Mouse (Mus musculus): ENCODE measurements at regions not wholly inside any gene's neighbourhood (a gene's known extent, or its start where the extent isn't known, plus 50 kb on each side); places are given as distances from the start of the nearest gene placed in this dataset.

DNA sequence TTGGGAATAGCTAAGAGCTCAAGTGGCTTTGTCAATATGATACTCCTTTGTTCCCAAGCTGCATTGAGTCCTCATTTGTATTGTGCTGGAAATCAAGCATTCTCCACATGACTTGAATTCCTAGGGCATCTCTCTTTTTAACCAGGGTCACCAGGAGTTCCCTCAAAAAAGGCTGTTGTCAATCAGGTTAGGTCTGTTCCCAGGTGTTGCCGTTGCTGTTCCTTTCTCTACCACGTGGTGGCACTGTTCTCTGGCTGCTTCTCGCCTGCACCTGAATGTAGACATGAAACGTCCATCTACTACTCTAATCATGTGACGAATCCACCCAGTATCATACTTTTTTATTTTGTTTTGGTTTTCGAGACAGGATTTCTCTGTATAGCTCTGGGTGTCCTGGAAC, 118.3 kb downstream of the S1pr1 start:
- DNase-seq = peak; percentile 83

DNA sequence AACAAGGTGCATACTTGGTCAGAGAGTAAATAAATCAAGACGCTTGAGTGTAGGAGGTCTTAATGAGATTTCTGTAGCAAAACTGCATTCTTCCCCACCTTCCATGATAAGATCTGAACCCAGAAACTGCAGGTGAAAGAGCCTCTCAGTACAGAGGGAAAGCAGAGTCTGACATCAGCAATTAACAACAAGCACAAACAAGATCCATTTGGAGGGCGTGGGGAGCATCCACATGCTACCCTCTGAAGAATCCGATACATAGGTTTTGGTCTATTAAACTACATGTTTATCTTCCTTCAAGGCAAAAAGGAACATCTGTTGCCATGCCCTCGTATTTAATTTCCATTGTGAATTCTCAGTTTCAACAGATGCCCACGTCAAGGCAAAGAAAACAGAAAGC, 124.2 kb downstream of the S1pr1 start:
- no peak for DNase-seq

DNA sequence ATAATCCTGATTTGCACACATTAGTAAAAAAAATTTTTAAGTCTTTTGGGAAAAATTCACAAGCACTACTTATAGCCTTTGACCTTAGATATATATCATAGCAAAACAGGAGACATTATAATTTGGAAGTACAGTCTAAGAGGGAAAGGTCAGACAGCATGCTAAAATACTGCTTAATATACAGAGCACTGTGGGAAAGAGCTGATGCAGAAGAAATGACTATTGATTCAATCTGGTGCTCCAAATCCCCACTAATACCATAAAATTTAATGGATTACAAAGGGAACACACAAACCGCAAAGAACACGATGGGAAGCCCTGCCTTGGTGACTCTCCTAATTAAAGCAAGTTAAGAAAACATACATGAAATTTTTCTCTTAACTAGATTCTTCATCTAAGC, 126.3 kb downstream of the S1pr1 start:
- DNase-seq = no peak

DNA sequence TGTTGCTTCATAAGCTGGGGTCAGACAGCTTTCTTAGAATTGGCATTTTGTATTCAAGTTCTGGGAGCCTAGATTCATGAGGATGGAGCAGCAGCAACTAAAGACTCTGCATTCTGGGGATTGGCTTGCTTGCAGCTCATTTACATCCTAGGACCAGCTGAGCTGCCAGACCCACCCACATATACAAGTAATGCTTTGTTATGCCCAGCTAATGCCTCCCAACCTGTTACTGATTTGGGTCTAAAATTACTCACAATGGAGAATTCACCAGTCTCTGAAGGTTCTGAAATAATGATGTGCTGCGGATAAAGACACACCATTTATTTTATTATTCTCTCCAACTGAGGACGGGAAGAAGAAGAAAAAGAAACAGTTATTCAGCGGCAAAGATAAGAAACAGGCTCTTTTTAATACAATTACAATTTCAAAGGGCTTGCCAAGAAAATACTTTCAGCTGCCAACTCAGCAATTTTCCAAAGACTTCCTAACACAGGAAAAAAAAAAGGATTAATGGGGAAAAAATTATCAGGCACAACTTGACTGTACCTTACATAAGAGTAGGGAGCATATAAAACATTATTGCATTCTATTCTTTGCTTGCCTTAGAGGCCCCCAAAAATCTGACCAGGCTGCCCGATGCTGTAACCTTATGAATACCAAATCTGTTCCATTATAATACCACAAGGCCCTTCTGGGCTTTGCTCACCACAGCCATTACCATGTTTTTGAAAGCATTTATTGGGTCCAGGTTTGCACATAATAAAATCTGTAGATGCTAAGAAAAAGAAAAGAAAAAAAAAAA, 134.5 kb downstream of the S1pr1 start:
- DNase-seq = no peak

DNA sequence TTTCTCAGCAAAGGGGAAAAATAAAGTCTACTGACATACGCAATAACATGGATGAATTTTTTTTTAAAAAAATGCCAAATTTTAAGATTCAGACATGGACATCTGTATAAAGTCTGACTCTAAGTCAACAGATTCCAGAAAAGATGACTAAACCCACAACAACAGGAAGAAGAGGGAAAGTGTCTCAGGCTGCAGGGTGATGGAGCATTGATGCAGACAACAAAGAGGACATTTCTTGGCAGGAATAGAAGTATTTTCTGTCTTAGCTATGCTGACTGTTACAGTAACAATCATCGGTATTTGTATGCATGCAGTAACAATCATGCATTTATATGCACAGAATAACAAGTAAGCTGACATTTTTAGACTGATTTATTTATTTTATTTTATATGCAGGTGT, 139.5 kb downstream of the S1pr1 start:
- no peak for DNase-seq

DNA sequence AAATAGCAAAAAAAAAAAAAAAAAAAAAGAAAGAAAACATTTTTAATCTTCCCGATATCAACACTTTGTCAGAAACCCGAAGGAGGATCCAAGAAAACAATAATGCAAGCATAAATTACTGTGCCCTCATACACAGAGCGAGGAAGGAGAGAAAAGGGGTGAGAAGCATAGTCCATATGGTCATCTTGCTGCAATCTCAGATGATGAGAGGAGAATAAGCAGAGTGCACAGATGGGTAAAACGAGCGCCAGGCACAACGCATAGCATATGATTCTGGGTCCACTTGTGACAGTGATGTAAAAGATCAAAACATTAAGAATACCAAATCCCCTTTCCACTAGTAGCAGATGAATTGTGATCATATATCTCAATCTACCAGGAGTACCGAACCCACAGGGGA, 152.1 kb downstream of the S1pr1 start:
- no peak for DNase-seq

DNA sequence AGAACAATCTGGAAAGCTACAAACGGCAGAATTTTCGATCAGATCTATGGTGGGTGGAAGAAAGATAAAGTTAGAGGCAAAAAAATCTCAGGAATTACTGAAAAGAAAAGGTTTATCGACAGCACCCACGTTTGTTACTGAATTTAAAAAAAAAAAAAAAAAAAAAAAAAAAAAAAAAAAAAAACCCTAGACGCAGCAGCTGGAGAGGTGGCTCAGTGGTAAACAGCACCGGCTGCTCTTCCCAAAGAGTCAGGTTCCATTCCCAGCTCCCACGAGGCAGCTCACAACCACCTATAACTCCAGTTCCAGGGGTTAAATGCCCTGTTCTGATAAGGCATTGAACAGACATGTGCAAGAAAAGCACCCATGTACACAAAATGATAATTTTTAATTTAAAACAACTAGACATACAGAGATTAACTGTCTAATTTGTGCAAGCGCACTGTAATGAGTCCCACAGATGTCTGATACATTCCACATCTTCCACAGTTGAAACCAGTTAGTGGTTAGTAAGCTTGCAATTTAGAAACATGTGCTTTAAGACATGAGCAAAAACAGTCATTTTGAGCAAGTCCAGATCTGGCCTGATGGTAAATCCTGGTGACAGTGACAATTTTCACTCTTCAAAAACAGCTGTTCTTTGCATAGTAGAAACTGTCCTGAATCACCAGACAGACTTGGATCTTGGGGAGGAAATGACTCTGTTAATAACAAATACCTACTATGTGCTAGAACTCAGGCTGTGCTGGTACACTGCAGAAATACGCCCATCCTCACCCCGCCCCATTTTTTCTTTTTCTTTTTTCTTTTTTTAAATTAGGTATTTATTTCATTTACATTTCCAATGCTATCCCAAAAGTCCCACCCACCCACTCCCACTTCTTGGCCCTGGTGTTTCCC, 159.8 kb downstream of the S1pr1 start:
- DNase-seq = no peak

DNA sequence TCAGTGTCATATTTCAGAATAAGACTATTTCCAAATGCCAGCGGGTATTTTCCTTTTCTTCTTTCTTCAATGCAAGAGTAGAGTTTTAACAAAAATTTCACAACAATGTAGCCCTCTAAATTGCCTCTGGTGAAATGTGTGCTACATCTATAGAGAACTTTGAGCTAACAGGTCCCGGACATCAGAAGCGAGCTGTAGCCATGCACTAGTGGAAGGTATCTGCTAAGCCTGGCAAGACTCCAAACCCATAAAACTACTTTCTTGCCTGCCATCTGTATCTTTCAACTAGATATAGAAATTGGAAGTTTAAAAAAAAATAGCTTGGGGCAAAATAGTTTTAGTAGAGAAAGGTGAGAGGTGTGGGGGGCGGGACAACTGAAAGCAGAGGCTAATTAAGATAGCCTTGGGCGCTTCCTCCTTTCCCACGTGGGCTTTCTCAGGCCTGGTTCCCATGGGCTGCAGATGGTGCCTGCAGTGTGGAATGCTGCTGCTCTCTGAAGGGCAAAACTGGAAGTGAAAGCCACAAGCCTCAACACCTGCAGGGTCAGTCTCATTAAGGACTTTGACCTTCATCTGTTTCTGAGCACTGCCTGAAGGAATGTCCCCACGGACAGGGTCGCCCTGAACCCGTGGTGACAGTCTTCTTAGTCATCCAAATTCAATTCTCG, 160.9 kb downstream of the S1pr1 start:
- peak; percentile 5 for DNase-seq

DNA sequence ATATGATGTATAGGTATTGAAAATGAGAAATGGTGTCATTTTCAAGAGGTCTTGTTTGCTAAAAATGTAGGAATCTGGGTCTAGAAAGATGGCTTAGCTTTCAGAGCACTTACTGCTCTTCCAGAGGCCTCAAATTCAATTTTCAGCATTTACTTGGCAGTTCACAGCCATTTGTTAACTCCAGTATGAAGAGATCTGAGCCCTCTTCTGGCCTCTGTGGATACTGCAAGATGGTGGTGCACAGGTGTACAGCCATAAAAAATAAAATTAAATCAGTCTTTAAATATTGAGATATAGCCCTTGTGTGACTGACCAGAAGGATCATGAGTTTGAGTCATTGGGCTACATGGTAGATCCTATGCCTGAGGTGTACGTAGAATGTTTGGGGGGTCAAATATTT, 173.1 kb downstream of the S1pr1 start:
- DNase-seq = peak; percentile 36

DNA sequence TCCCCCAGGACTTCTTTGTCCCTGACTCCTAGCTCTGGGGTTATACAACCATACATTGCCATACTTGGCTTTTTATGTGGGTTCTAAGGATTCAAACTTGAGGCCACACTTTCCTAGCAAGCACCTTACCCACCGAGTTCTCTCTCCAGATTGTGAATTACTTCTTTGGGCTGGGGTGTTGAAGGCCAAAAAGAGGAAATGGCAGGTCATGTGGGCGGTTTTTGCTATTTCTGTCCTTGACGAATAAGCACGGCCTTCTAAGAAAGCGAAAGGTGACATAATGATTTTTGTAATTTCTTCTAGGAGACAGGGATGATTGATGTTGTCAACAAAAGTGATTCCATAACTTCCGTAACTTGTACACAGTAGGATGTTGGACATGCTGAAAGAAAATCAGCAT, 176.5 kb downstream of the S1pr1 start:
- DNase-seq = no peak

DNA sequence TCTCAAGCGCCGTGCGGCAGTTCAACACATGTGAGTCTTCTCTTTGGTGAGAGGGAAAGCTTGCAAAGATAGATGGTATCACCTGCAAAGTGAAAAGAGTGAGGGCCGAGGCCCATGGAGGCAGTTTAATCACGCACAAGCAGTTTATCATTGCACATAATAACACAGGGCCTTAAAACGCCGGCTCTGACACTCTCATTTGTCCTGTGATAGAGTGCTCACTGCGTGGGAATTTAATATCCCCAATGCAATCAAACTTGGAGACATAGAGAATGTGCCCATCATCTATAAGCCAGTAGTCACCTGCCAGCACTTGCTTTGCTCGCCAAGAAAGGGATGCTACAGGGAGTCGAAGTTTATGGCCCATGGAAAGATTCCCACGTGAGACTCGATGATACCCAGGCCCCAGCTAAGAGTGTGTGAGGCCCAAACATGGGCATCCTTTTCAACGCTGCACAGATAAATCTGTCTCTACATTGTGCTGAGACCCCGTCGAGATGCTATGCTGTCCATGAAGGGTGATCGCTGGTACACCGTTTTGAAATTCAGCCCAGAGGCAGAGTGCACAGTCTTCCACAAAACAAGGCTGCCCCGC, 182.6 kb downstream of the S1pr1 start:
- no peak for DNase-seq

DNA sequence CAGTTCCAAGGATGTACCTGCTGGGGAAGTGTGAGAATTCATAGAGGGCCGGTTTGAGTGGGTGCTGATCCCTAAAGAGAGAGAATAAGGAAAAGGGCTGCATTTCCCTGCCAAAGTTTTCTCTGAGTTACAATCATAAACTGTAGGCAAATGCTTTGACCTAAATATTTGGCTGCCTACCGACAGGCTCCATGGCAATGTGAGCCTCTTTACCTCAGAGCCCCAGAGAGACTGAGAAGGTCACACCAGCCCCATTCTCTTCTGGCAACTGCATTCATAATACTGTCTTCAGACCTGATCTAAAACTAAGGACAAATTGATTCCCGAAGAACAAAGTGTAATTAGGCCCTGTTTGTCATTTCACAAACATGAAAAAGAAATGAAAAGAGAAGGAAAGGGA, 184.4 kb downstream of the S1pr1 start:
- no peak for DNase-seq

DNA sequence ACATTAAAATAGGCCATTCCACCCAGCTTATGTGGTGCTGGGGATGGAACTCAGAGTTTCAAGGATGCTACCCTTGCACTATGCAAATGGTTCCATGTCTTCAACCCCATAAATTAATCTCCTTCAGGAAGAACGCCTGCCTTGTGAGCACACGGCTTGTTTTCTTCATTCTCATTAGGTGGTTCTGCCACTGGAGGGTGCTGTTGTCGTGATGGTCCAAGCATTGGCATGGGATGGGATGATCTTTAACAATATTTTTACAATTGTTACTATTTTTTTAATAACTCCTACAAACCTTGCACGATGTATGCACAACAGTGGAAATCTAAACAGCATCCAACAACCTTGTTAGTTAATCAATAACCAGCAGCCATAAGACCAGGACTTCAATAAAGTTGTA, 185.0 kb downstream of the S1pr1 start:
- peak; percentile 43 for DNase-seq

DNA sequence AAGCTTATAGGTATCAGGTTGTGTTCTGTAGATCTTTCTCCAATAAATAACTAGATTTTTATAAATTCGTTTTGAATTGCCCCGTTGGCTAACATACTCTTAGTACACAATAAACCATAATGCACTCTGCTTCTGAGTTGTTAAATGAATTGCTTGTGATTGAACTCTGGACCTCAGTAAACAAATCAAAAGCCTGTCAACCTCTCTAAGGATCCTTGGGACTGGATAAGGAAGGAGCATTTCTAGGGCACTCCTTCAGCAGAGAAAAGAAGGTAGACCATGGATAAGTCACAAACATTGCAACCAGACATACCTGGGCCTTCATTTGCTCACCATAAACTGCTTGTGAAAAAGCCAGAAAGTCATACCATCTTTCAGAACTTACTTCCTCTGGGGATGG, 191.4 kb downstream of the S1pr1 start:
- no peak for DNase-seq

DNA sequence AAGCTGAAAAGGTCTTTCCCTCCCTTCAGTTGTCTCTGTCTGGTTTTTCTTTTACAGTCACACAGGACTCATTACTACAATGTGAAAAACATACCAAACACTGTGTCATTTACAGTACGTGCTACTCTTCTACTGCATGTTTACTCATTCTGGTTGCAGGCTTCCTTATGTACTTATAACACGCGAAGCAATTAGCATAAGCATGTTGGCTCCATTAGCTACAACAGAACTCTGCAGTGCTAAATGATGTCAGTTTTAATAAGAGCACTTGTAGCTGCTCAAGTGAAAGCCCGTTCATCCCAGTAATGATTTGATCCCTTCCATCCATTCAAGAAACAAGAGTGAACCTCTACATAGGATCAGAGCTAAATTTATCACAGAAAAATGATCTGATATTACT, 199.2 kb downstream of the S1pr1 start:
- no peak for DNase-seq

DNA sequence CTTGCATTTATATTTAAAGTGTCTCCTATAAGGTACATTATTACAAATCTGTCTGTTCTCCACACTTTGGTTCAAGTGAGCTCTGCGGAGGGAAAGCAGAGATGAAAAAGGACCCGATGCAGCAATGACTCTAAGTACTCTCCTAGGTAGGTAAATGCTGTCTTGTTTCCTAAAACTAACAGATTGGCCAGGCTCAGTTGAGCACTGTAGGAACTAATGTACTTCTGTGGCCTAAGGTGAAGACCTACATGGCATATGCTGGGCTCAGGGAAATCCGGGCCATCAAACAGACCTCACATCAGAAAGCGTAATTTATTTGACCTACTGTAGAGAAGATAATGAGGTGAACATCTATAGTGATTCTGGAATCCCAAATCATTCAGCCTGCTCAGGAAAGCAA, 205.2 kb downstream of the S1pr1 start:
- DNase-seq = no peak

DNA sequence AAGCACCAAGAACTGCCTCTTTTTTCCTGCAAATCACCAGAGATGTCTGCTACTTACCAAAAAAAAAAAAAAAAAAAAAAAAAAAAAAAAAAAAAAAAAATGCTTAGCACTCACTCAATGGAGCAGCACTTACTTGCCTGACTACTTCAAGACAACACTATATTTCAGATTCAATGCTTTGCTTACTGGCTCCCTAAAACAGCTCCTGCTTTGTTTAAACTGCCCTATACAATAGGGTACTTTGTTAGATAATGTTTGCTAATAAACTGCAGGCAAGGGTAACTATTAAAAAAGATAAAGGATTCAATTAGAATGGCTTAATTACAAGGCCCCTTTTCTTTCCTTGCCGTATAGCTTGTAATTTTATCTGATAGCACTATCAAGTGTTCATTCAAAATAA, 217.5 kb downstream of the S1pr1 start:
- no peak for DNase-seq

DNA sequence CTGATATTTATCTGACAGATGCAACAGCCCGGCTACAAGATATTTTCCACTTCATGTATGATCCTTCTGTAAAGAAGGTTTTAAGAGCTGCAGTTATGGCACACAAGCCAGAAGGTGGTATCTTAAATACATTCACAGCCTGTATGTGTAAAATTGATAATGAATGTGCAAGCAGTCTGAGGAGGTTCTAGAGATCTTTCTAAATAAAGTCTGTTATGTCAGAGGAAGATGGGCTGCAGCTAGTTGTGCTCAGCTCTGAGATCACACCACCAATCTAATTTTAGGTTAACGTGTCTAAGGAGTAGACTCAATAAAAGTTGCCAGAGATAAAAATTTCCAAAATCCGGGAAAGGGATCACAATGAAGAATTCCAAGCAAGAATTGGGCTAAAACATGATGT, 218.8 kb downstream of the S1pr1 start:
- no peak for DNase-seq

DNA sequence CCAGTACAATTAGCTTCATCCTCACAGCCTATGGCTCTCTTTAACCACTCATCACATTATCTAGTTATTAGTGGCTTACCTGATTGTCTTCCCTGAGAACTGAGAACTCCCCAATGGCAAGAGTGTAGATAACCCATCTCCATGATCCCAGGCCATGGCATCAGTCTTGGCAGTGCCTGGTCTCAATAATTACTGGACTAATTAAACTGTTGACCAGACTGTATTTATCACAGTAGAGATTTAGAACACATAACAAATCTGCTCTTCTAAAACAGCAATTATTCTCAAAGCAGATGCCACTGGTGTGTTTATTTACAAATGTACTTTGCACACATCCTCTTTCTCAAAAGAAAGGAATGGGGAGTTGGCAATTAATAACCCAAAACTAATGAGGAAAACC, 219.2 kb downstream of the S1pr1 start:
- DNase-seq = no peak

DNA sequence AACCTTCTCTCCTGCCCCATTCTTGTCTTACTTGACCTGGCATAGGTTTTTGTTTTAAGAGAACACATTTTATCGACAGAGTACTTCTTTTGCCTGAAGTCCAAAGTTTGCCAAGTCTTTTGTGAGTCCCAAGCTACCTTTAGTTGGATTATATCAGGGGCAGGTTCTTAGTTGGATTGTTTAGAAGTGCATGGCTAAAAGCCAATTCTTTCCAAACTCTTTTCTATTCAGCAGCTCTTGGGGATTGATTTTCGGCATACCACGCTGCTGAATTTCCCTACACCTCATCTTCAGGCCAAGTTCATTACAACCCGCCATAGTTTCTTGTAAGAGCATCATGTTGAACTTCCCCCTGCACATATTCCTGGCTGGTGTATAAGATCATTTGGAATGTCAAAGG, 245.9 kb downstream of the S1pr1 start:
- DNase-seq = no peak

DNA sequence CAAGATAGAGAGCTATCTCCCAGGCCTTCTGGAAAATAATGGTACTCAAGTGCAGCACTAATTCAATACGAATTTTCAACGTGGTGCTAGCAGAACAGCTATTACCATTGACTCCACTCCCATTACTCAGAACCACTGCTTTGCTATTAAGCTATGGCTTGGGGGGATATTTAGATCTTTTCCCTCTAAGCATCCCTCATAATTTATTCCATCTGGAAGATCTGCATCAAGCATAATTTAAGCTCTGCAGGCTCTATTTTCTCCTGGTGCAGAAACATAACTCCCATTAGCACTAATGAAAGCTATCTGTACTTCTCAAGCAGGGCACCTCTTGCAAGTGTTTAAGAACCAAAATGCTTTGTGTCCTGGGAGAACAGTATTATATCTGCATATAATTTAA, 247.0 kb downstream of the S1pr1 start:
- no peak for DNase-seq

DNA sequence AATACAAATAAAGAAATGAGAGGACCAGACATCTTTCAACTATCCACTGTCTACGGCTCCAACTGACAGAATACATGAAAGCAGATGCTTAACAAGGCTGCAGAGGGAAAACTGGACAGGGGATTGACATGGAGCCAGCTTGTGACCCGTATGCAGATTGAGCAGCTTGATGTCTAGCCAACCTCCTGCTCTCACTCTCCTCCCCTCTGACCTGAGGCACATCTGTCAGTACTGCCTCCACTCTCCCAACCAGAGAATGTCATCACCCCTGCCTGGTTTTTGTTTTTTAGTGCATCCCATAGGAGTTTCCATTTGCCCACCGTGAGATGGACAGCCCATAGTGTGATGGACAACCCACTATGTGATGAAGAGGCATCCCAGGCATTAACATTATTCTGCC, 252.2 kb downstream of the S1pr1 start:
- no peak for DNase-seq
